Comparison of ENCODE assay signal across 20 mouse cellular contexts in genomic region chr10:81466066-81466465, GRCm38 (mm10). TPM values are rescaled to one million over a fixed set of nuclear protein-coding genes. Genes with fewer than 3 reads are reported as not detected.
DNase-seq lines count a peak whose midpoint lies in the region; ATAC-seq and TF ChIP-seq lines count a peak whose summit lies in the region.
"Had no signal": no experiment of that assay in that cellular context is flagged by ENCODE, and none has a peak within 500 bp of the region (broad histone marks: within the 10 kb centered on the region; RNA-seq: fewer than 3 reads in every experiment).

No protein-coding gene starts in this region.

- no peak overlapping the region for H3K27ac ChIP-seq in midbrain, embryonic 11.5 days (ENCODE audit: low read depth, low read length)
- no peak overlapping the region for H3K27ac ChIP-seq in midbrain, postnatal 0 days (ENCODE audit: low read depth, low read length)
- H3K27ac ChIP-seq in ES-Bruce4 (ENCODE audit: insufficient read depth, low read length): peak overlapping the region; percentile 6
- no peak overlapping the region for H3K27ac ChIP-seq in embryonic facial prominence, embryonic 10.5 days (replicated peaks)
- H3K27ac ChIP-seq: hindbrain, postnatal 0 days; limb, embryonic 13.5 days; liver, embryonic 15.5 days; midbrain, embryonic 15.5 days; neural tube, embryonic 13.5 days had no signal

- peaks cover 10% of the 10 kb centered on the region for H3K4me1 ChIP-seq in midbrain, embryonic 11.5 days (ENCODE audit: control insufficient read depth, insufficient read depth, low read length)
- no peaks in the 10 kb centered on the region for H3K4me1 ChIP-seq in midbrain, postnatal 0 days (ENCODE audit: insufficient read depth, low read length)
- no peaks in the 10 kb centered on the region for H3K4me1 ChIP-seq in ES-Bruce4 (ENCODE audit: control insufficient read depth, insufficient read depth, low read length)
- peaks cover 27% of the 10 kb centered on the region for H3K4me1 ChIP-seq in embryonic facial prominence, embryonic 10.5 days

- no peaks in the 10 kb centered on the region for H3K36me3 ChIP-seq in midbrain, embryonic 11.5 days (ENCODE audit: control insufficient read depth, insufficient read depth, low read length)
- peaks cover 50% of the 10 kb centered on the region for H3K36me3 ChIP-seq in midbrain, postnatal 0 days (ENCODE audit: insufficient read depth, low read length)
- H3K36me3 ChIP-seq in ES-Bruce4 (ENCODE audit: control insufficient read depth, insufficient read depth, low read length, poor library complexity, severe bottlenecking): no peaks in the 10 kb centered on the region
- no peaks in the 10 kb centered on the region for H3K36me3 ChIP-seq in embryonic facial prominence, embryonic 10.5 days (replicated peaks)
- H3K36me3 ChIP-seq: limb, embryonic 13.5 days; liver, embryonic 15.5 days had no signal

- peak; percentile 92 for DNase-seq in heart, adult 11 months
- DNase-seq in heart, adult 9 months (ENCODE audit: low spot score in 2 of 2): no peak
- DNase-seq in midbrain, embryonic 11.5 days (ENCODE audit: low spot score, missing footprints): peak; percentile 75
- no peak for DNase-seq in midbrain, postnatal 0 days (ENCODE audit: low spot score)
- no peak for DNase-seq in embryonic facial prominence, embryonic 10.5 days (ENCODE audit: low spot score)
- DNase-seq in retina, postnatal 1 day: no peak
- DNase-seq: adrenal gland, postnatal 10 days; cerebellum, adult 2 months; kidney, adult 9 months; thymus, adult 2 months had no signal

- H3K4me3 ChIP-seq in midbrain, embryonic 11.5 days (ENCODE audit: low read depth, low read length): no peak overlapping the region
- no peak overlapping the region for H3K4me3 ChIP-seq in midbrain, postnatal 0 days (ENCODE audit: low read depth, low read length)
- H3K4me3 ChIP-seq in ES-Bruce4 (ENCODE audit: low read depth, low read length): no peak overlapping the region
- 0 out of 2 replicates have a peak overlapping the region, but pooled peaks have one; percentile 2 for H3K4me3 ChIP-seq in embryonic facial prominence, embryonic 10.5 days
- H3K4me3 ChIP-seq: limb, embryonic 13.5 days; liver, embryonic 15.5 days; midbrain, embryonic 15.5 days; myocyte; neural tube, embryonic 13.5 days had no signal

- TF ChIP-seq CTCF in midbrain, postnatal 0 days (IDR thresholded peaks at IDR 0.05): no peak
- TF ChIP-seq CTCF in ES-Bruce4 (IDR thresholded peaks at IDR 0.05; ENCODE audit: low read depth, low read length): no peak

- H3K9me3 ChIP-seq in midbrain, embryonic 11.5 days (ENCODE audit: control insufficient read depth, low read length): no peaks in the 10 kb centered on the region
- no peaks in the 10 kb centered on the region for H3K9me3 ChIP-seq in midbrain, postnatal 0 days (ENCODE audit: low read length)
- no peaks in the 10 kb centered on the region for H3K9me3 ChIP-seq in ES-Bruce4 (replicated peaks; ENCODE audit: control insufficient read depth, insufficient read depth, low read length, poor library complexity, severe bottlenecking)
- H3K9me3 ChIP-seq in embryonic facial prominence, embryonic 10.5 days: no peaks in the 10 kb centered on the region
- H3K9me3 ChIP-seq: limb, embryonic 13.5 days; liver, embryonic 15.5 days; midbrain, embryonic 15.5 days; neural tube, embryonic 13.5 days had no signal

- H3K4me2 ChIP-seq in midbrain, embryonic 11.5 days: no peak overlapping the region
- no peak overlapping the region; the same call in 1 of the 2 replicates for H3K4me2 ChIP-seq in midbrain, postnatal 0 days (ENCODE audit: low read depth, low read length, poor library complexity, severe bottlenecking)
- H3K4me2 ChIP-seq: heart, embryonic 11.5 days; limb, embryonic 13.5 days; liver, embryonic 15.5 days; midbrain, embryonic 15.5 days; neural tube, embryonic 13.5 days had no signal

- ATAC-seq in midbrain, embryonic 11.5 days (ENCODE audit: low FRiP score): no peak
- ATAC-seq in midbrain, postnatal 0 days (ENCODE audit: low FRiP score): no peak
- ATAC-seq: forebrain, embryonic 14.5 days; midbrain, embryonic 15.5 days had no signal

- TF ChIP-seq POLR2A in ES-Bruce4 (IDR thresholded peaks at IDR 0.05; ENCODE audit: insufficient read depth, low read length): no peak

- no peak for TF ChIP-seq EP300 in ES-Bruce4 (IDR thresholded peaks at IDR 0.05; ENCODE audit: insufficient read depth, low read depth, low read length)

- WGBS in midbrain, embryonic 11.5 days: 71% methylated on average over 2 of the region's 2 CpGs
- WGBS in midbrain, postnatal 0 days: 82% methylated on average over 2 of the region's 2 CpGs
- WGBS in embryonic facial prominence, embryonic 10.5 days: 77% methylated on average over 2 of the region's 2 CpGs

- H3K27me3 ChIP-seq in midbrain, embryonic 11.5 days (ENCODE audit: control insufficient read depth, insufficient read depth, low read length): peaks cover 38% of the 10 kb centered on the region
- H3K27me3 ChIP-seq in midbrain, postnatal 0 days (ENCODE audit: insufficient read depth, low read length): 0 out of 2 replicates have a peak, but pooled peaks cover 2% of the 10 kb centered on the region
- no peaks in the 10 kb centered on the region for H3K27me3 ChIP-seq in ES-Bruce4 (ENCODE audit: control insufficient read depth, insufficient read depth, low read length, poor library complexity, severe bottlenecking)
- H3K27me3 ChIP-seq in embryonic facial prominence, embryonic 10.5 days (replicated peaks; ENCODE audit: low read depth, poor library complexity, severe bottlenecking): peaks cover 99% of the 10 kb centered on the region

- H3K9ac ChIP-seq in midbrain, embryonic 11.5 days (ENCODE audit: low read length): no peak overlapping the region
- no peak overlapping the region for H3K9ac ChIP-seq in midbrain, postnatal 0 days (replicated peaks; ENCODE audit: low read length, poor library complexity, severe bottlenecking)
- H3K9ac ChIP-seq in ES-Bruce4 (ENCODE audit: low read depth, poor library complexity, severe bottlenecking): no peak overlapping the region
- H3K9ac ChIP-seq: limb, embryonic 13.5 days; liver, embryonic 15.5 days; midbrain, embryonic 15.5 days; neural tube, embryonic 13.5 days had no signal

RNA-seq across cellular contexts. Expression of gene Nfic, which starts 10.6 kb away (rescaled TPM):
- polyA plus RNA-seq in midbrain, embryonic 11.5 days (2014; fragmentation: Nextera tagmentation; extraction: Ambion mirVana): 6.6 and 6.9 TPM in 2 replicates
- 16.2 and 17.4 TPM in 2 replicates for total RNA-seq in midbrain, postnatal 0 days (2014; rRNA removed)
- 19.1 and 21.3 TPM in 2 replicates for polyA plus RNA-seq in midbrain, postnatal 0 days (2015; fragmentation: Nextera tagmentation; extraction: Ambion mirVana)
- 6.1 and 7.2 TPM in 2 replicates for polyA plus RNA-seq in ES-Bruce4 (2011; ENCODE audit: insufficient read depth, insufficient read length, low read depth, missing spikeins)
- 12.5 and 20.2 TPM in 2 replicates for polyA plus RNA-seq in embryonic facial prominence, embryonic 10.5 days (2016; fragmentation: Nextera tagmentation; extraction: Ambion mirVana)

RNA-seq across cellular contexts. Expression of gene Celf5, which starts 16.4 kb away (rescaled TPM):
- polyA plus RNA-seq in midbrain, embryonic 11.5 days (2014; fragmentation: Nextera tagmentation; extraction: Ambion mirVana): 10.0 and 13.1 TPM in 2 replicates
- total RNA-seq in midbrain, postnatal 0 days (2014; rRNA removed): 142 and 206 TPM in 2 replicates
- 61.5 and 74.0 TPM in 2 replicates for polyA plus RNA-seq in midbrain, postnatal 0 days (2015; fragmentation: Nextera tagmentation; extraction: Ambion mirVana)
- 27.5 and 30.5 TPM in 2 replicates for polyA plus RNA-seq in ES-Bruce4 (2011; ENCODE audit: insufficient read depth, insufficient read length, low read depth, missing spikeins)
- 1.2 and 2.3 TPM in 2 replicates for polyA plus RNA-seq in embryonic facial prominence, embryonic 10.5 days (2016; fragmentation: Nextera tagmentation; extraction: Ambion mirVana)
- total RNA-seq: megakaryocyte-erythroid progenitor cell, adult 5-6 weeks had no signal
- polyA plus RNA-seq: liver, embryonic 15.5 days had no signal

RNA-seq across cellular contexts. Expression of gene Ncln, which starts 30.1 kb away (rescaled TPM):
- 40.4 and 44.5 TPM in 2 replicates for polyA plus RNA-seq in midbrain, embryonic 11.5 days (2014; fragmentation: Nextera tagmentation; extraction: Ambion mirVana)
- total RNA-seq in midbrain, postnatal 0 days (2014; rRNA removed): 83.0 and 93.1 TPM in 2 replicates
- polyA plus RNA-seq in midbrain, postnatal 0 days (2015; fragmentation: Nextera tagmentation; extraction: Ambion mirVana): 58.1 and 63.3 TPM in 2 replicates
- polyA plus RNA-seq in ES-Bruce4 (2011; ENCODE audit: insufficient read depth, insufficient read length, low read depth, missing spikeins): 37.2 and 41.6 TPM in 2 replicates
- polyA plus RNA-seq in embryonic facial prominence, embryonic 10.5 days (2016; fragmentation: Nextera tagmentation; extraction: Ambion mirVana): 85.2 and 94.3 TPM in 2 replicates

RNA-seq across cellular contexts. Expression of gene S1pr4, which starts 33.9 kb away (rescaled TPM):
- 0.37 and 0.43 TPM in 2 replicates for polyA plus RNA-seq in midbrain, embryonic 11.5 days (2014; fragmentation: Nextera tagmentation; extraction: Ambion mirVana)
- total RNA-seq in midbrain, postnatal 0 days (2014; rRNA removed): 0.09 and 0.16 TPM in 2 replicates
- 0.40 and 0.41 TPM in 2 replicates for polyA plus RNA-seq in midbrain, postnatal 0 days (2015; fragmentation: Nextera tagmentation; extraction: Ambion mirVana)
- polyA plus RNA-seq in ES-Bruce4 (2011; ENCODE audit: insufficient read depth, insufficient read length, low read depth, missing spikeins): 0.49 and 0.93 TPM in 2 replicates
- 0.28 and 0.51 TPM in 2 replicates for polyA plus RNA-seq in embryonic facial prominence, embryonic 10.5 days (2016; fragmentation: Nextera tagmentation; extraction: Ambion mirVana)
- polyA plus RNA-seq: myocyte had no signal

RNA-seq across cellular contexts. Expression of gene Gna15, which starts 58.0 kb away (rescaled TPM):
- 1.1 and 1.4 TPM in 2 replicates for polyA plus RNA-seq in midbrain, embryonic 11.5 days (2014; fragmentation: Nextera tagmentation; extraction: Ambion mirVana)
- 0.94 and 2.1 TPM in 2 replicates for total RNA-seq in midbrain, postnatal 0 days (2014; rRNA removed)
- polyA plus RNA-seq in midbrain, postnatal 0 days (2015; fragmentation: Nextera tagmentation; extraction: Ambion mirVana): 1.1 and 1.2 TPM in 2 replicates
- 11.2 and 11.6 TPM in 2 replicates for polyA plus RNA-seq in ES-Bruce4 (2011; ENCODE audit: insufficient read depth, insufficient read length, low read depth, missing spikeins)
- 1.2 and 1.3 TPM in 2 replicates for polyA plus RNA-seq in embryonic facial prominence, embryonic 10.5 days (2016; fragmentation: Nextera tagmentation; extraction: Ambion mirVana)
- polyA plus RNA-seq: myocyte had no signal

Comparison
In these comparisons a context has a peak if more than half of its experiments do, and no peak if none do; other contexts are left out.
1. DNase-seq: peak in heart, adult 11 months (single experiment) and midbrain, embryonic 11.5 days (single experiment); none in heart, adult 9 months (0 of 2), midbrain, postnatal 0 days (single experiment), embryonic facial prominence, embryonic 10.5 days (single experiment) and retina, postnatal 1 day (single experiment).